Mouse (Mus musculus) pancreas, adult 10 weeks (tissue): Measurements from ENCODE around the gene Olfr25. TPM values are rescaled to one million over a fixed set of nuclear protein-coding genes. Genes with fewer than 3 reads are reported as not detected.

ENCODE experiments used
- polyA plus RNA-seq: library from polyadenylated mRNA; stranded (reverse); fragments of 350-450 nt; fragmentation: Illumina TruSeq; extraction: RNeasy Lipid Tissue Mini Kit (QIAGEN cat#74804); gene quantifications from one replicate; pipeline ENCODE4 v1.2.3, GENCODE M21; 2015; ENCODE audit warnings: low read depth, low replicate concordance; ENCODE audit not compliant: insufficient read depth

Gene Olfr25
- polyA plus RNA-seq: not detected

DNA sequence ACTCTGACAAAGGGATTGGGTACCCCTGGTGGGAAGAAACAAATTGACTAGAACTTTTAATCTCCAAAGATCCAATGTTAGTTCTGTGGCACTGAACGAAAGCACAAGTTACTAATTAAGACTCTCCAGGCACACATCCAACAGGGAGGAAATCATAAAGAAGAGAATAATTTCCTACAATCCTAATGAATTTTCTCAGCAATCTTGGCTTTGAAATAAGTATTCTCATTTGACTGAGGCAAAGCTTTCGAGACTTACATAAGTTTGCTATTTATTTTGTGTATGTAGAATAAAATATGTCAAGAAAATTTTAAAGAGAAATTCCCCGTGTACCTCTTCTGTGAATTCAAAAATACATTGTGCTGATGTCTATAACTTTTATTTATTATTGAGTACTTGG, at the start of gene Olfr25:
Olfr25 (plus strand) TSS at position 301 of the 400 bp plus-strand sequence.

DNA sequence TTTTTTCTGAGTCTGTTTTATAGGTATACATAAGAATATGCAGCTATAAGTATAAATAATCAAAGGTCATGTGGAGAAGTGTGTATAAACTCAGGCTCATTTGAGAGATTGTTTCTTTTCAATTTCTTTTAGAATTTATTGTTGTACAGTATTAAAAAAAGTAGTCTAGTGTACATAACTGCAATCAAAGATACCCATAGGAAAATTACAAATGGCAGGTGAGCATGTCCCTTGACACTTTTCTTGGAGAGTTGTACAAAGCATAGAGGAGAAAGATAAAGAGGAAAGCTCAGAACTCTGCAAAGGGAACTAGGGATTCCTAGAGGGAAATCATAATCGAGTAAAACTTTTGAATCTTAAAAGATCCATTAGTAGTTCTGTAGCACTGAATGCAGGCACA, 38.1 kb upstream of the Olfr25 start, which contains the start of gene Olfr896-ps1:
Olfr896-ps1 (plus strand) TSS at position 301 of the 400 bp plus-strand sequence.

DNA sequence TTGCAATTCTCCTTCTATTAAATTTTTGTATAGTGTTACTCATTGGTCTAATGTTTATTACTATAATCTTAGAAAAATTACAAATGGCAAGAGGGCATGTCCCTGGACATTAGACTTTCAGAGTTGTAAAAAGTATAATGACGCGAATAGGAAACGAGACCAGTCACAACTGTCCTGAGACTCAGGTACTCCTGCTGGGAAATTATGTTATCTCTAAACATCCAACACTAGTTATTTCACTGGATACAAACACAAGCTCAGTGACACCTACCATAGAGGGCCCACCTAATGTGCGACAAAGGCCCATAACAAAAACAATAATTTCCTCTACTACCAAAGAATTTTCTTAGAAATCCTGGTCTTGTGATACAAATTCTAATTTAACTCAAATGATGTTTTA, 19.3 kb downstream of the Olfr25 start, which contains the start of gene Olfr898:
Olfr898 (plus strand) TSS at position 301 of the 400 bp plus-strand sequence.

DNA sequence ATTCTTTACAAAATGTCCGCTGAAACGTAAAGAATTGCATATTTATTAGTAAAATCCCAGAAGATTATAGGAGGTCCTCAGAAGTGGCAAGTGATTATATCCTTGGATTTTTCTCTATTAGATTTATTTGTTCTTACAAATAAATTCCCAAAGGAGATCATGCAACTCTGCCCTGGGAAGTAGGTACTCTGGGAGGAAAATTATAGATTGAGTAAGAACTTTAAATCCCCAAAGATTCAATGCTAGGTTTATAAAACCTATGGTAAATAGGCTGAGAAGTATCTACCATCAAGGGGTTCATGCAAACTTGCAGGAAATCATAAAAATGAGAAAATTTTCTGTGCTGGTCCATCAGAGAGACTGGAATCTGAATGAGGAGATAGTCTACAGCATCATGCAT, 37.7 kb downstream of the Olfr25 start, which contains the start of gene Olfr250:
Olfr250 (plus strand) TSS at position 301 of the 400 bp plus-strand sequence.

DNA sequence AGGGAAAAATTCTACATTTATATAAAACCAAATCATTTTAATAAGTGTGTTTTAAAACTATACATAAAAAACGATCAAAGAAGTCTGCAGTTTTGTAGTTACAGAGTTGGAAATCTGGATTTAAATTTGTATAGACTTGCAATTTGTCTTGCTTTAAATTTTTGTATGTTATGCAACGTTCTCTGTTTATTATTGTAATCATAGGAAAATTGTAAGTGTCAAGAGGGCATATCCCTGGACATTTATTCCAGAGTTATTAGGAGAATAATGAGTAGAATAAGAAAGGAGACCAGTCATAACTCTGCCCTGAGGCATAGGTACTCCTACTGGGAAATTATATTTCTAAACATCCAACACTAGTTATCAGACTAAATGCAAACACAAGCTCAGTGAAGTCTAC, 47.9 kb downstream of the Olfr25 start, which contains the start of gene Olfr251:
Olfr251 (plus strand) TSS at position 301 of the 400 bp plus-strand sequence.

Other genes starting within 250 kb of the Olfr25 start
- gene Olfr887, start 245.0 kb upstream of the Olfr25 start, polyA plus RNA-seq: not detected
- not detected for gene Olfr888, start 220.9 kb upstream of the Olfr25 start, polyA plus RNA-seq
- gene Olfr889, start 213.9 kb upstream of the Olfr25 start, polyA plus RNA-seq: not detected
- gene Olfr890, start 186.5 kb upstream of the Olfr25 start, polyA plus RNA-seq: not detected
- not detected for gene Olfr891, start 148.2 kb upstream of the Olfr25 start, polyA plus RNA-seq
- gene Olfr893, start 120.7 kb upstream of the Olfr25 start, polyA plus RNA-seq: not detected
- not detected for gene Olfr894, start 111.0 kb upstream of the Olfr25 start, polyA plus RNA-seq
- gene Olfr143, start 76.3 kb upstream of the Olfr25 start, polyA plus RNA-seq: not detected
- gene Olfr895, start 61.2 kb upstream of the Olfr25 start, polyA plus RNA-seq: not detected
- not detected for gene Olfr896-ps1, start 38.0 kb upstream of the Olfr25 start, polyA plus RNA-seq
- gene Olfr898, start 19.4 kb downstream of the Olfr25 start, polyA plus RNA-seq: not detected
- not detected for gene Olfr250, start 37.8 kb downstream of the Olfr25 start, polyA plus RNA-seq
- gene Olfr251, start 48.0 kb downstream of the Olfr25 start, polyA plus RNA-seq: not detected
- not detected for gene Olfr147, start 72.6 kb downstream of the Olfr25 start, polyA plus RNA-seq
- not detected for gene Olfr901, start 100.4 kb downstream of the Olfr25 start, polyA plus RNA-seq
- gene Olfr902, start 118.6 kb downstream of the Olfr25 start, polyA plus RNA-seq: not detected
- gene Olfr904, start 134.1 kb downstream of the Olfr25 start, polyA plus RNA-seq: not detected
- gene Olfr905, start 142.0 kb downstream of the Olfr25 start, polyA plus RNA-seq: not detected
- not detected for gene Olfr906, start 158.0 kb downstream of the Olfr25 start, polyA plus RNA-seq
- gene Olfr907, start 166.7 kb downstream of the Olfr25 start, polyA plus RNA-seq: not detected
- not detected for gene Olfr911-ps1, start 192.5 kb downstream of the Olfr25 start, polyA plus RNA-seq
- gene Olfr910, start 208.8 kb downstream of the Olfr25 start, polyA plus RNA-seq: not detected